Mouse (Mus musculus) thymus, adult 2 months (tissue): ENCODE results near the gene 2010111I01Rik.

Experiments
- CTCF ChIP-seq: fragments of 200-500 bp; IDR thresholded peaks from 2 replicates; pipeline ENCODE4 v1.5.1; 2012; ENCODE audit warnings: mild to moderate bottlenecking, control low read depth, low read length, moderate library complexity, borderline replicate concordance; ENCODE audit not compliant: control insufficient read depth, poor library complexity, insufficient read depth; ENCODE audit errors: extremely low read depth
- POLR2A ChIP-seq: fragments of 200-500 bp; IDR thresholded peaks from 2 replicates; pipeline ENCODE4 v1.6.1; 2012; ENCODE audit warnings: mild to moderate bottlenecking, low read length, control low read depth, moderate library complexity; ENCODE audit not compliant: control insufficient read depth, poor library complexity, insufficient read depth; ENCODE audit errors: extremely low read depth

- TF ChIP-seq CTCF (no peak), POLR2A (no peak)
Observed at GRCm38 (mm10) chr13:63203502-63204278, 239.0 kb downstream of the 2010111I01Rik start.
